ENCODE assay signal across 16 mouse cellular contexts in genomic region chr9:110071011-110071410, GRCm38 (mm10). TPM values are rescaled to one million over a fixed set of nuclear protein-coding genes. Genes with fewer than 3 reads are reported as not detected.
DNase-seq lines count a peak whose midpoint lies in the region; ATAC-seq and TF ChIP-seq lines count a peak whose summit lies in the region.
"Had no signal": no experiment of that assay in that cellular context is flagged by ENCODE, and none has a peak within 500 bp of the region (broad histone marks: within the 10 kb centered on the region; RNA-seq: fewer than 3 reads in every experiment).

No protein-coding gene starts in this region.

- TF ChIP-seq CTCF in gastrocnemius, adult 2 months (IDR thresholded peaks at IDR 0.05), result no peak
- TF ChIP-seq CTCF in bone marrow macrophage, adult 2 months (IDR thresholded peaks at IDR 0.05; ENCODE audit: low read depth, low read length), result no peak
- no peak for TF ChIP-seq CTCF in olfactory bulb, adult 2 months (IDR thresholded peaks at IDR 0.05; ENCODE audit: insufficient read depth, low read depth, low read length)

- TF ChIP-seq POLR2A in bone marrow macrophage, adult 2 months (IDR thresholded peaks at IDR 0.05; ENCODE audit: borderline replicate concordance, low read depth, low read length), result no peak
- no peak for TF ChIP-seq POLR2A in olfactory bulb, adult 2 months (IDR thresholded peaks at IDR 0.05; ENCODE audit: insufficient read depth, low read depth, low read length)

- 88% methylated on average over 4 of the region's 4 CpGs for WGBS in hindbrain, embryonic 15.5 days
- WGBS in hindbrain, embryonic 10.5 days, result 87% methylated on average over 4 of the region's 4 CpGs
- WGBS in olfactory bulb, adult 2 months, result 51% methylated on average over 4 of the region's 4 CpGs

- no peak overlapping the region for H3K9ac ChIP-seq in hindbrain, embryonic 15.5 days
- H3K9ac ChIP-seq: limb, embryonic 15.5 days; liver, embryonic 15.5 days; midbrain, embryonic 13.5 days; neural tube, embryonic 13.5 days had no signal

- no peak for DNase-seq in gastrocnemius, adult 2 months
- DNase-seq in gastrocnemius, adult 8-10 months (ENCODE audit: low spot score in 2 of 2), result no peak
- DNase-seq in hindbrain, embryonic 10.5 days (ENCODE audit: low spot score), result no peak
- no peak for DNase-seq in layer of hippocampus, adult 18-20 months (ENCODE audit: low spot score in 2 of 2)
- DNase-seq: thymus, postnatal 25 days had no signal

- intact Hi-C loops in gastrocnemius, adult 2 months (cut with DNase I), result no loop called here

- H3K4me1 ChIP-seq in hindbrain, embryonic 15.5 days (replicated peaks), result no peaks in the 10 kb centered on the region
- no peaks in the 10 kb centered on the region for H3K4me1 ChIP-seq in hindbrain, embryonic 10.5 days (replicated peaks)
- H3K4me1 ChIP-seq in bone marrow macrophage, adult 2 months (ENCODE audit: control insufficient read depth, insufficient read depth, low read length), result peaks cover 16% of the 10 kb centered on the region
- peaks cover 7% of the 10 kb centered on the region; the same call in 1 of the 2 replicates for H3K4me1 ChIP-seq in olfactory bulb, adult 2 months (ENCODE audit: control insufficient read depth, insufficient read depth, low read length)
- H3K4me1 ChIP-seq: embryonic facial prominence, embryonic 10.5 days; limb, embryonic 15.5 days; liver, embryonic 15.5 days; midbrain, embryonic 13.5 days; neural tube, embryonic 13.5 days had no signal

- no peak overlapping the region for H3K4me2 ChIP-seq in hindbrain, embryonic 15.5 days
- H3K4me2 ChIP-seq: limb, embryonic 15.5 days; liver, embryonic 15.5 days; midbrain, embryonic 13.5 days; neural tube, embryonic 13.5 days had no signal

- no peaks in the 10 kb centered on the region for H3K9me3 ChIP-seq in hindbrain, embryonic 15.5 days
- H3K9me3 ChIP-seq in hindbrain, embryonic 10.5 days, result no peaks in the 10 kb centered on the region
- H3K9me3 ChIP-seq: embryonic facial prominence, embryonic 10.5 days; limb, embryonic 15.5 days; liver, embryonic 15.5 days; midbrain, embryonic 13.5 days; neural tube, embryonic 13.5 days had no signal

- H3K27me3 ChIP-seq in hindbrain, embryonic 15.5 days, result no peaks in the 10 kb centered on the region
- H3K27me3 ChIP-seq in hindbrain, embryonic 10.5 days (ENCODE audit: insufficient read depth, poor library complexity, severe bottlenecking), result no peaks in the 10 kb centered on the region
- H3K27me3 ChIP-seq: limb, embryonic 15.5 days; liver, embryonic 15.5 days; midbrain, embryonic 13.5 days; neural tube, embryonic 13.5 days had no signal

- no peak for ATAC-seq in hindbrain, embryonic 15.5 days (ENCODE audit: low FRiP score, low read depth)
- ATAC-seq: CD4-positive, CD25-positive, alpha-beta regulatory T cell, adult 4 months had no signal

- H3K27ac ChIP-seq in gastrocnemius, adult 2 months, result peak overlapping the region; percentile 69; the same call in 1 of the 2 replicates
- 0 out of 2 replicates have a peak overlapping the region, but pooled peaks have one; percentile 18 for H3K27ac ChIP-seq in hindbrain, embryonic 15.5 days (replicated peaks)
- no peak overlapping the region for H3K27ac ChIP-seq in hindbrain, embryonic 10.5 days
- peak overlapping the region; percentile 40 for H3K27ac ChIP-seq in bone marrow macrophage, adult 2 months (ENCODE audit: insufficient read depth, low read depth, low read length)
- 0 out of 2 replicates have a peak overlapping the region, but pooled peaks have one; percentile 4 for H3K27ac ChIP-seq in olfactory bulb, adult 2 months (ENCODE audit: insufficient read depth, low read depth, low read length)
- H3K27ac ChIP-seq: embryonic facial prominence, embryonic 10.5 days; hindbrain, postnatal 0 days; kidney, postnatal 0 days; limb, embryonic 15.5 days; liver, embryonic 15.5 days had no signal

- H3K4me3 ChIP-seq in gastrocnemius, adult 2 months, result no peak overlapping the region
- no peak overlapping the region for H3K4me3 ChIP-seq in hindbrain, embryonic 15.5 days
- H3K4me3 ChIP-seq in hindbrain, embryonic 10.5 days, result no peak overlapping the region
- H3K4me3 ChIP-seq in bone marrow macrophage, adult 2 months (ENCODE audit: insufficient read depth, low read length), result 0 out of 2 replicates have a peak overlapping the region, but pooled peaks have one; percentile 2
- H3K4me3 ChIP-seq in olfactory bulb, adult 2 months (ENCODE audit: insufficient read depth, low read depth, low read length), result no peak overlapping the region
- H3K4me3 ChIP-seq: embryonic facial prominence, embryonic 10.5 days; limb, embryonic 15.5 days; liver, embryonic 15.5 days; midbrain, embryonic 13.5 days; neural tube, embryonic 13.5 days had no signal

- peaks cover 87% of the 10 kb centered on the region for H3K36me3 ChIP-seq in hindbrain, embryonic 15.5 days
- H3K36me3 ChIP-seq in hindbrain, embryonic 10.5 days, result peaks cover 93% of the 10 kb centered on the region

RNA-seq across cellular contexts. Expression of gene Smarcc1, which starts 46.5 kb away (rescaled TPM):
- total RNA-seq in gastrocnemius, adult 2 months (2021), result 10 to 100 TPM; 21.0 to 25.6 TPM
- 10 to 100 TPM; 22.0 to 27.2 (median 26.3) TPM for total RNA-seq in gastrocnemius, adult 8-10 months (2022)
- 92.4 and 95.1 TPM in 2 replicates for polyA plus RNA-seq in hindbrain, embryonic 15.5 days (2015; fragmentation: Nextera tagmentation; extraction: Ambion mirVana)
- 180 and 201 TPM in 2 replicates for polyA plus RNA-seq in hindbrain, embryonic 10.5 days (2016; fragmentation: Nextera tagmentation; extraction: Ambion mirVana)
- 29.7 and 31.9 TPM in 2 replicates for polyA plus RNA-seq in bone marrow macrophage, adult 2 months (2012; ENCODE audit: insufficient read depth, insufficient read length, missing spikeins)
- polyA plus RNA-seq in olfactory bulb, adult 2 months (2012; ENCODE audit: insufficient read depth, insufficient read length, low replicate concordance, missing spikeins), result 76.6 and 106 TPM in 2 replicates
- total RNA-seq in layer of hippocampus, adult 18-20 months (2021), result 10 to 100 TPM; 53.7 to 58.6 TPM

RNA-seq across cellular contexts. Expression of gene Dhx30, which starts 46.6 kb away (rescaled TPM):
- total RNA-seq in gastrocnemius, adult 2 months (2021), result 10 to 100 TPM; 28.2 to 35.5 TPM
- total RNA-seq in gastrocnemius, adult 8-10 months (2022), result 10 to 100 TPM; 25.4 to 39.5 (median 35.1) TPM
- 168 and 179 TPM in 2 replicates for polyA plus RNA-seq in hindbrain, embryonic 15.5 days (2015; fragmentation: Nextera tagmentation; extraction: Ambion mirVana)
- 179 and 194 TPM in 2 replicates for polyA plus RNA-seq in hindbrain, embryonic 10.5 days (2016; fragmentation: Nextera tagmentation; extraction: Ambion mirVana)
- 44.1 and 50.5 TPM in 2 replicates for polyA plus RNA-seq in bone marrow macrophage, adult 2 months (2012; ENCODE audit: insufficient read depth, insufficient read length, missing spikeins)
- polyA plus RNA-seq in olfactory bulb, adult 2 months (2012; ENCODE audit: insufficient read depth, insufficient read length, low replicate concordance, missing spikeins), result not detected in 2 replicates
- 100 to 1,000 TPM; 159 to 161 TPM for total RNA-seq in layer of hippocampus, adult 18-20 months (2021)
